Mouse (Mus musculus) neutrophil, adult 5-6 weeks (primary cell): ENCODE measurements around the gene S100a10. TPM values are rescaled to one million over a fixed set of nuclear protein-coding genes. Genes with fewer than 3 reads are reported as not detected.

ENCODE experiments used
- ATAC-seq: fragments of 151-379, 151-347 bp; 2 replicates; pipeline ENCODE4 v1.8.0; 2017; ENCODE audit warnings: mild to moderate bottlenecking, moderate TSS enrichment; ENCODE audit not compliant: insufficient number of reproducible peaks, poor library complexity, low FRiP score, severe bottlenecking; ENCODE audit errors: extremely low read depth
- total RNA-seq: library from RNA; stranded (forward); fragments of 200-1000 nt; gene quantifications from 2 replicates; pipeline ENCODE4 v1.2.3, GENCODE M21; 2017

The S100a10 gene
- total RNA-seq, 1 experiment from 2014 or later: 406 TPM

DNA sequence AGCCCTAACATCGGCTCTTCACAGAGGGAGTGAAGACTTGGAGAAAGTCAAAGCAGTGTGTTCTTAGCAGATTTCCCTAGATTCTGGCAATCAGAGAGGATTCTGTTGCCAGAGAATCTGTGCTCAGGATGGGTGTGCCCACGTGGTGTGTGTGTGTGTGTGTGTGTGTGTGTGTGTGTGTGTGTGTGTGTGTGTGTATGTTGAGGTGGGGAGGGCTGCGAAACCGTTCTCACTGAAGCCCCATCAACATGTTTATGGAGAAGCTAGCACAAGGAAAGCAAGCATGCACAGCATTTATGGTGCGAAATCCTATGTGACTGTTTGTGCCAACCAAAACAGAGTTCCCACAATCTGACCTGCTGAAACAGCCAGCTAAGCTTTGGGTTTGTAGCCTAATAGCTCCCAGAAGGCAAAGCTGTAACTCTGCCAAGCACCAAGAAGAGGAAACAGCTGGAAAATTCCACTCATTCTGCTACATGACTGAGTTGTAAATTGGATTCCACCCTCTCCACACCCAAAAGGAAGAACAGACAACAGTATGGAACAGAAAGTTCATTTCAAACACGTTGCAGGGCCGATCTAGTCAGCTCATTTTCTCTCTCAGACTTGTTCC is 13.7 kb downstream of the S100a10 start:
- no peak for ATAC-seq

DNA sequence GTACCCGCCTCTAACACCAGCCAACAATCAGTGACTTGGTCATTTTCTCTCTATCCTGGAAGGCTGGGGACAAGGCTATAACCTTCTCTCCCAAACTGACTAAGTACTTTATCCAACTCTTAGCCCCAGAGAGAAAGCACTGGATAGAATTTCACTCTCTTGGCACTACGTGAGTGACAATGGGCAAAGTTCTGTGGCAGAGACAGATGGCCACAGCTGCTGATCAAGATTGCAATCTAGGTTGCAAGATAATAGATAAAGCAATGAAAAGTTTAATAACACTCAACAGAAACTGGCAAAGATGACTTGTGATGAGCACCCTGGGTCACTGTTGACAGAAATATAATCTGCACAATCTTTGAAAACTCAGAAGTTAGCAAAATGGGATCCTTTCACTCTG is 14.2 kb downstream of the S100a10 start:
- ATAC-seq: no peak

DNA sequence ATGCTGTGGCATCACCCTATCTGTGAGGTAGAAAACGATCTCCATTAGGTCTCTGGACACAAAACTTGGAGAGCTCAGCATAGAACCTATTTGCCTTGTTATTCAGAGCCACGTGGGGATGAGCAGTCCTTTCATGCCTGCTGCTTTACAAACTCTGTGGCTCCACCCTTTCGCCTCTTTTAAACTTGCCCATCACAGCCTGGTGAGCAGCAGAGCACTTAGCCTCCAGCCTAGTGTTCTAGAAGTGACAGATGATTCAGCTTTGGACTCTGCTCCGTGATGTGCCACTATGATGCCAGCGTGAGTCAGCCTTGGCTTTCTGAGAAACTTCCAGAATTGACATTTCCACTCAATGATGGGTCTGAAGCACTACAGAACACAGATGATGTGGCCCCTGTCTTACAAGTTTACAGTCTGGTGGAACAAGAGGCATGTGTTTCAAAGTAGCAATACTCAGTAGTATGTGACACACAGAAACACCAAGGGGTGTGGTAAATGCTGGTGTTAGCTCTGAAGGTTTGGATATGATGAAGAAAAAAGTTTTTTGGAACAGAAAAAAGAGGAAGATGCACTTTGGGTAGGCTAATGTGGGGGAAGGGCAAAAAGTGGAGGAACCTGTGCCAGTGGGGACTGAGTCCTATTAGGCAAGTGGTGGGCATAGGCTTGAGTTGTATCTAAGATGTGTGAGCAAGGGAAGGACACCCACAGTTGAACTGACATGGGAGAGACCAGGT is 17.3 kb downstream of the S100a10 start:
- no peak for ATAC-seq

DNA sequence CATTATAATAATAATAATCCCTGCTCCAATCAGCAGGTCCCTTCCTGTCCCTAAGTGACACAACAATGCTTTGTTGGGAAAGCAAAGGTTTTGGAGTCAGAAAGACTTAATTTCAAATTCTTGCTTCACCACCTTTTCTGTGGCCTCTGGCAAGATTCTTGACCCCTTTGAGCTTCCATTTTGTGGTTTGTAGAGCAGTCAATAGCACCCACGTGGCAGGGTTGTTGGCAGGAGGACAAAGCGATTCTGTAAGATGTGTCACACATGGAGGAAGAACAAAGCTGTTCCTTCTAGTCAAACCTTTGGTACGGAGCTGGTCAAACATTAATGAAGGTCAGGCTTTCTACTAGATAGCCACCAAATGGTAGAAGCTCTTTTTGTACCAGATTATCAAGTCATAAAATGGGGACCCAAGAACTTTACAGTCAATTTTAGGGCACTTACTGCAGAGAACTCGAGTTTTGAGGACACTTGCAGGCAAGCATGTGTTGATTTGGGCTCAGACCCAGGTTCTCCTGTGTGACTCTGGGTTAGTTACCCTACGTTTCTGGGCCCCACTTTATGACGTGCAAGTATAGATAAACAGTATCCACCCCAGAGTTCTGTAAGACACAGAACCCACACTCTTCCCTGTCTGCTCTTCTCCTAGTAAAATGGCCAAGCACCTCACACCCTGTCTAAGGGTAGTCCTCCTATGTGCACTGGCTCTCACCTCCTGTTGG is 24.6 kb downstream of the S100a10 start:
- ATAC-seq: no peak

DNA sequence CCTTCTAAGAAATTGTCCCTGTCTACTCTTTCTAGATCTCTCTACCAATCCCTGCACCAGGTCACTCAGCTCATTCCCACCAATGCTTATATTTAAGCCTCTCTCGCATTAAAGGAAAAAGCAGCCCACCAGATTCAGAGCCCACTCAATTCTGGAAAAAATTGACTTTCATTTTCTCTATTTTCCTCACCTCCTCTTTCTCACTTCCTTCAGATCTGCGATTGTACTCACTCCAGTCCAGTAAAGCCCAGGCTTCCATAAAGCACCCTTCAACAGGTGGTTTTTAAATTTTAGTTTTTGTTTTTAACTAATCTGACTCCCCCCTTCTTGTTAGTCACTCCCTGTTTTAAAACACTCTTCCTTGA is 25.1 kb downstream of the S100a10 start:
- ATAC-seq: no peak

DNA sequence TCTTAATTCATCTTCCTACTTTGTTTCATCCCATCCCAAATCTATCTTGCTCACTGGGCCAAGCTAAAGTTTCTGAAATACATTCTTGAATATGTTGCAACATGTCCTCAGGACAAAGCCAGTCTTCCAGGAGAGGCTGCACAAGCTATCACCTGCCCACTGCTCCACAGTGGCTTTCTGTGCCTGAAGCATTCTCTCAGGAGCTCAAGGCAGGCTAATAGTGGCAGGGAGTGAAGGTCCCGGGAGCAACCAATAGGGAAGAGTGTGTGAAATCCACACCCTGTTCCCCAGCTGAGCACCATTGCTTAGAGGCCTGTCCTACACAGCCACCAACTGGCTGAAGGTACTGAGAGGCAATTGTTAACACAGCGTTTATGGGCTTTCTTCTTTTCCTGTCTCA is 26.1 kb downstream of the S100a10 start:
- ATAC-seq: no peak

DNA sequence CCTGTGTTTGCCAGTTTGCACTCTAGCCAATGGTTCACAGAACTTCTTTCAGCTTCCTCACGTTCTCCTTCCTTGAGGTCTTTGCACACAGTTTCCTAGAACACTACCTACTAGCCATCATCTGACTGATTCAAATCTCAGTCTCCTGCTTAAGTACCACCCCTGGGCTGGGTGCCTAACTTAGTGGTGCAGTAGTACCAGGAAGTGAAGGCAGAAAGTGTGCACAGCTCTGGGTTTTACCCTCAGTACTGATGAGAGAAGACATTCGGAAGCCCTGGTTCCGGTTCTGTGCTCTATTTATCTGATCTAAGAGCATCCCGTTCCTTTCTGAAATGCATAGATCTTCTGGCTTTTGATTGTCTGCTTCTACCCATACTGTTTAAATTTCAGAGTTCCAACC is 26.8 kb downstream of the S100a10 start:
- no peak for ATAC-seq

DNA sequence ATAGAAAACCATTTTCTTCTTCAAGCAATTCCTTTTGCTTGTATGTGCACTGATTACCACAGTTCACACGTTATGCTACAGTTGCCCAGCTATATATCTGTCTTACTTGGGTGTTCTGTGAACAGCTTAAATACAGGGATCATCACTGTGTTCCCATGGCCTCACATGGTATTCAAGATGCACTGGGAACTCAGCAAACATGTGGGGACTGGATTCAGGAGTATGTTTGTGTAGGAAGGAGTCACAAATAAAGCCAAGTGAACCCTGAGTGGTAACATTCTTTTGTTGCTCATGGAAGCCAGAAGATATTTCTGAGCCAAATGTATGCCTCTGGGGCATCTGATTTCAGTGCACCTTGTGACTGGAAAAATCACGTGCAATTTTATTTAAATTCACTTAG is 28.2 kb downstream of the S100a10 start:
- no peak for ATAC-seq

DNA sequence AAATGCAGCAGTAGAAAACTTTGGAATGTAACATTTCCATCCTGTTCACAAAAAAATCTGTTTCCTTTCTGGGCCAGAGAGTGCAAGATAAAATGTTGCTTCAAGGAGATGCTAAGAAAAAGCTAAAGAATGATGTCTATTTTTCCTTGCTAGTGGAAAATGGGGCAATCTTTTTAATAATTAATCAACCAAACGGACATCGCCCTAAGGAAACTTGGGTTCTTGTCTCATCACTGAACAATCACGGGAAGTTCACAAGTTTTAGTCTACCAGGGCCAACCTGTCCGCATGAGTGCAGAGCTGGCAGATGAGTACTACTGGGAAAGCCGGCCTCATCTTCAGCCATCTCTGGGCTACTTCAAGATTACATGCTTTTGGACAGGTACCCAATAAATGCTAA is 34.7 kb downstream of the S100a10 start:
- ATAC-seq: no peak

DNA sequence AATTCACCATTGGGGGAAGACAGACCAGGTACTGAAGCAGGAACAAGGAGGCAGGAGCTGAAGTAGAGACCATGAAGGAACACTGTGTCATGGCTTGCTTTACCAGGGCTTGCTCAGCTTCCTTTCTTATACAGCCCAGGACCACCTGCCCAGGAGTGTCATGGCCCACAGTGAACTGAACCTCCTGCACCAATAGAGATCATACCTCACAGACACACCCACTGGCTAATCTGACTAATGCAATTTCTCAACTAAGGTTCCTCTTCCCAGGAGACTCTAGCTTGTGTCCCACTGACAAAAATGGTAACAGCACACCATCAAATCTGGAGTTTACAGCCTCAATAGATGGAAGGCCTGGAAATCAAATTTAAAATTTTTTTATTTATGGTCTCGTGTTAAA is 35.4 kb downstream of the S100a10 start:
- no peak for ATAC-seq

DNA sequence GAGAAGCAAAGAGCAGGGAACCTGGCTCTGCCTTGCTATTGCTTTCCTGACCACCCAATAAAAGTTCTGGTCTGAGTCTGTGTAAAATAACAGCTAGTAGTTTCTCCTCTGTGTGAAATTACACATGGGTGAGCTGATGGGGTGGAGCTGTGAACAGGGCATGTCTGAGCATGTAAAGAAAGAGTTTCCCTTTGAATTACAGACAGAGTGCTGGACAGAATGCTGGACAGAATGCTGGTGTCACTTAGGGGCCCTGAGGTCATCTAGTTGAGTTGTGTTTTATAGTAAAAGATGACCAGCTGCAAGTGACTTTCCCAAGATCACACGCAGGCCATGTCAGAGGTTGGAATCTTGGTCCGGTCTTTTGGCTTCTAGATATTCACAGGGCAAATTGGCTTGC is 37.2 kb downstream of the S100a10 start:
- ATAC-seq: no peak

DNA sequence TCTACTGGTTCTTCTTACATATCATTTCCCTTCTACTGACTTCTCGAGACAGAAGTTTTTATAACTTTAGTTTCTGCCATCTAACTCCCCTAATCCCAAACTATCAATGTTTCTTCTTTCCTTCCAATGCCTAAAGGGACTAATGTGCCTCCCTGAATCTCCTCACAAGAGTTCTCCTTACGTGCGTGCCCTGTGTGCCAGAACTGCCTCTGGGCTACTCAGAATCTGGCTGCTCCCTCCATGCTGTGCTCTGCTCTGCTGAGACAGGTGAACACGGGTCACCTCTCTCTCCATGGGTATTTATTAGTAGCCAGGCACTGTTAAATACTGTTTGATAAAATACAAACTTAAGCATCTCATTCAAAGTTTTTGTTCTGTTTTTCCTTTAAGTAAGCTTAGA is 38.1 kb downstream of the S100a10 start:
- no peak for ATAC-seq

DNA sequence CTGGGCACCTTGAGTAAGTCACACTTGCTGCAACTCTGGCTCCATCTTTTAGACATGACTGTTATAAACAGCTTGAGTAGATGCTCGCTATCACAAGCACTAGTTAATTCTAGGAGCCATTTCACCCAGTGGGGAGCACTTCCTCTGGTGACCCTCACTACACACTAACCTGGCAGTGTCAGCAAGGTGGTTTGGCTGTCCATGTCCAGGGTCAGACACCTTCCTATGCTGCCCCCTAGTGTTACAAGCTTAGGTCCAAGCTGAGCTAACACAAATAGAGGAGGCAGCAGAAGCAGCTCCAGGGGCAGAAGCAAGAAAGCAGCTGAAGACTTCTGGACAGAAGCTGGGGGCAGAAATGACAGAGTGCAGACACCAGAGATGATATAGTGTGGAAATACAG is 38.6 kb downstream of the S100a10 start:
- ATAC-seq: peak; percentile 70; the same call in 1 of the 2 replicates

DNA sequence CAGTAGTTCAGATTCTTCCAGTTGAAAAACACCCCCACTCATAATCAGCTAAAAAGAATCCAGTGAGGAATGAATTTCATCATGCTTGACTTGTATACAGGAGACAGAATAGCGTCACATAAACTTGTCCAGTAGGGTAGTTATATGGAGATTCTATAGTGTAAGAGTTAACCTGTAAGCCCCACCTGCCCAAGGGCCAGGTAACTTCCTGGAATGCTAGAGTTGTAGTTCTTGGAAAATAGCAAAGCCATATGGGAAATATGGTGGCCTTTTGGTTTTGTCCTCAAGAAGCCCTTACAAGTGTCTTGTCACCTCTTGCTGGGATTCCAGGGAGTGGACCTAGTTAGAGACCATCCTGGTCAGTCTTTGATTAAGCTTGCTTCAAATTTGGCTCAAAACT is 41.8 kb downstream of the S100a10 start:
- no peak for ATAC-seq

DNA sequence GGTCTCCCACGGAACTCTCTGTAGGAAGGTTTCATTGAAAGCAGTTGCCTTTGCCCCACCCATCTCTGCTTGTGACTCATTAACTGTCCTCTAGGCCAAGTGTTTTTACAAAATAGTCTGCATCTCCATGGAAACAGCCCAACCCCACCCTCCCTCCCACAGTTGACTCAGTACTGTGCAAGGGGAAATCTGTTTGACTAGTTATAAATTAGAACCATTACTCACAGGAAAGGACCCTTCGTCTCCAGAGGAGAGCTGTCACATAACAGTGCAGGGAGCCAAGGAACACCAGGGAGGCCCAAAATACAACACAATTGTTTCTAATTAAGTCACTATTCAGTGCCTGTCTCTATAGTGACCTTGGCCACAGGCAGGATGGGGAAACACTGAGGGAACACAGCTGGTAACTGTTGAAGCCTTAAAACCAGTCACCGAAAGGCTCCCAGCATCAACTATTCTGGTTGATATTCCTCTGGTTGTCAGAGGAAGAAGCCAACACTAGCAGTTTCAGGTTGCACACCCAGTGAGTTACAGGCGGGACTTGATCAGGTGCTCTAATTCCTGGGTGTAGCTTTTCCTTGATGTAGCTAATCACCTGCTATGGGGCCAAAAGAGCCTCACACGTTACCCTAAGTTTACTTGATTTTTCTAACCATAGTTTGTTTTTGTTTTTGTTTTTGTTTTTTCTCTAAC is 42.5 kb downstream of the S100a10 start:
- peak; percentile 65 for ATAC-seq

DNA sequence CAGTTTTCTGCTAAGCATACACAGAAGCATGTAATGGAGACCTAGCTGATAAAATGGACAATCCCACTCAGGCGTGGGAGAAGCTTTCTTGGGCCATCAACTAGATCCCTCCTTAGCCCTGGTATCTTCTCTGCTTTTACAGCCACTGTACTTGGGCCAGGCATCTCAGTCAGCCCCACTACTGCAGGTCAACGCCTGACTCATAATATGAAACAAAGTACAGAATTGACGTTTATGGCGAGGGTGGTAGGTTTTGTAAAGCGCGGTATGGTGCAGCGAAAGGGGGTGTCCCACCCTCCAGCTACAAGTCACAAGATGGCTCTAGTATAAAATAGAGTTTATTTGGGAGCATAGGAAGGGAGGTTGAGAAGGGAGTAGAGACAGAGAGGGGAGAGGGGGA is 43.1 kb downstream of the S100a10 start:
- ATAC-seq: no peak

DNA sequence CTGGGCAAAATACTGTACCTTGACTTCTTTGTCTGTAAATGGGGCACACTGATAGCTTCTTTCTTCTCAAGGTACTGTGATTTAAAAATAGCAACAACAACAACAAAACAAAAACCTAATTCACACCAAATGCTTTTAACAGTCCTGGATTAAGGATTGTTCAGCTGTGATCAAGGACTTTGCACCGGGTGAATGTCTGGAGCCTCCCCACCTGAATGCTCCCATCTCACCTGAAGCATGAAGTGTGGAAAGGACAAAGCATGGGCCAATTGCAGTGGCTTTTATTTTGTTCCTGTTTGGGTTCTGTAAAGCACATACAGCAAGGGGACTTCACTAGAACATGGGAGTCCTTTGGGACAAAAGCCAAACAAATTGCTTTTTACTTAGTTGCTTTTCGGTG is 45.3 kb downstream of the S100a10 start:
- ATAC-seq: no peak

DNA sequence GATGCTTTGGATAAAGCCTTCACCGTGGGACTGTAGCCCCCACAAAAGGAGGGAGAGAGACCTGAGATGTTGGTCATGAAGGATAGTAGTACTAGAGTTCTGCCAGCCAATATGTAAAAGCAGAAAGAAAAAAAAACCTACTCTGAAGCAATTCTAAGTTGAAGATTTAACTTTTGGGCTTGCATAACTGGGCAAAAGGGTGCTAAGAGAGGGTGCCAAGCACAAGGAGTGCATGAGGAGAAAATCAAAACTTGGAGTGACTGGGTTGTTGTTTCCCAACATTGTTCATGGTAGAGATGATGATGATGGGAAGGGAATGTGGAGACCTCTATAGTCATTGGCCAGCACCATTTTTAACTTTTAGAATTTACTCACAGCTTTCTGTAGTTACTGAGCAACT is 47.0 kb downstream of the S100a10 start:
- no peak for ATAC-seq

DNA sequence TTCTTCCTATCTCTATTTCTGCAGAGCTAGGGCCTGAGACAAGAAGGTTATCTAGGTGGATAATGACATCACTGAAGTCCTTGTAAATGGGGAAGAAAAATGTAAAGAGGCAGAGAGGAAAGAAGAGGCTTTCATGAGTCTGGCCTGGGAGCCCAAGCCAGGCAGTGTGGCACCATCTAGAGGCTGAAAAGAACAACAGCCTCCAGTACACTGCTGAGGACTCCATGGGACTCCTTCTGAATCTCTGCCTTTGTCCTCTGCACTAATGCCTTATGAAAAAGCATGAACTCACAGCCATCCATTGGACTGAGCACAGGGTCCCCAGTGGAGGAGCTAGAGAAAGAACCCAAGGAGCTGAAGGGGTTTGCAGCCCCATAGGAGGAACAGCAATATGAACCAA is 54.1 kb downstream of the S100a10 start:
- ATAC-seq: peak; percentile 76
